Mouse (Mus musculus) heart, adult 2 months (tissue): ENCODE data around the gene Vtcn1. TPM values are rescaled to one million over a fixed set of nuclear protein-coding genes. Genes with fewer than 3 reads are reported as not detected.
"Not testable (repeated sequence)": the region's sequence is repeated elsewhere in the genome, so short reads cannot be mapped to it uniquely, and the experiment has no call there.

Experiments
- DNase-seq, 2 experiments: peaks; one replicate each; pipeline ENCODE4 v3.0.0; 2021
- H3K27ac ChIP-seq: fragments of 200-600 bp; 2 replicates; pipeline ENCODE4 v1.8.1; 2022
- H3K27me3 ChIP-seq: fragments of 200-500 bp; 2 replicates; pipeline ENCODE4 v1.6.1; 2012; ENCODE audit warnings: mild to moderate bottlenecking, low read length, inconsistent platforms, mixed read lengths; ENCODE audit not compliant: control insufficient read depth, insufficient read depth
- H3K36me3 ChIP-seq: fragments of 200-500 bp; 2 replicates; pipeline ENCODE4 v1.6.1; 2012; ENCODE audit warnings: low read length, inconsistent platforms; ENCODE audit not compliant: control insufficient read depth, insufficient read depth
- H3K4me1 ChIP-seq: fragments of 200-500 bp; 2 replicates; pipeline ENCODE4 v1.6.1; 2011; ENCODE audit warnings: low read length; ENCODE audit not compliant: control insufficient read depth, insufficient read depth
- H3K4me3 ChIP-seq: fragments of 200-600 bp; 2 replicates; pipeline ENCODE4 v1.8.1; 2022
- H3K79me2 ChIP-seq: fragments of 200-500 bp; replicated peaks from 2 replicates; pipeline ENCODE4 v1.6.1; 2012; ENCODE audit warnings: mild to moderate bottlenecking, inconsistent platforms, low read length, moderate library complexity, mixed read lengths; ENCODE audit not compliant: control insufficient read depth, insufficient read depth
- H3K9ac ChIP-seq: fragments of 200-500 bp; 2 replicates; pipeline ENCODE4 v1.6.1; 2012; ENCODE audit warnings: low read depth, mild to moderate bottlenecking, control low read depth, inconsistent platforms, low read length, mixed read lengths
- CTCF ChIP-seq: fragments of 200-600 bp; IDR thresholded peaks from 2 replicates; pipeline ENCODE4 v1.8.1; 2022; ENCODE audit warnings: antibody characterized with exemption, mild to moderate bottlenecking, moderate library complexity
- EP300 ChIP-seq: fragments of 200-500 bp; IDR thresholded peaks from 2 replicates; pipeline ENCODE4 v1.6.1; 2011; ENCODE audit warnings: low read depth, low read length, control low read depth; ENCODE audit not compliant: insufficient read depth
- POLR2A ChIP-seq: fragments of 200-500 bp; IDR thresholded peaks from 2 replicates; pipeline ENCODE4 v1.6.1; 2011; ENCODE audit warnings: mild to moderate bottlenecking, low read depth, low read length, control low read depth; ENCODE audit not compliant: insufficient read depth
- WGBS: fragments of 180-500 bp; shearing (Covaris S2); methylation state at CpG from one replicate; pipeline ENCODE4 v1.1.7; 2018; 5-methylcytosine and 5-hydroxymethylcytosine counted together
- intact Hi-C: fragments of 180-260 bp; cut with DNase I; formaldehyde crosslinking; loops from one replicate; pipeline ENCODE4 v1.15.1; 2025
- polyA plus RNA-seq: library from polyadenylated mRNA; depleted of rRNA; stranded (reverse); fragments of >200 nt; gene quantifications from 2 replicates; pipeline ENCODE4 v1.2.3, GENCODE M21; 2012
- total RNA-seq, 2 experiments: library from RNA; stranded (reverse); gene quantifications; 2 replicates each; pipeline ENCODE4 v1.2.3; 2021

Gene Vtcn1
- total and polyA plus RNA-seq, 3 experiments, result 0.32 to 0.92 (median 0.44) TPM

DNA sequence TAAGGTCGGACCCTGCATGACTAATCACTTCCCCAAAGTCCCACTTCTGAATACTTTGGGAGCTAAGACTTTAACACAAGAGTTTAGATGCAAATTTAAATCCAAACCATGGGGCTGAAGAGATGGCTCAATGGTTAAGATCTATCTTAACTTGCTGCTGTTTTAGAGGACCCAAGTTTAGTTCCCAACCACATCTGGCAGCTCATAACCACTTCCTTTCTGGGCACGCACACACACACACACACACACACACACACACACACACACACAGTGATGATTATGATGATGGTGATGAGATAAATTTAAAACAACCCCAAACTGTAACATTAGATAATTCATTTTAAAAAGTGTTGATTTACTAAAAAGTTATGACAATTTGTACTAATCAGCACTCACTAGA is 13.4 kb upstream of the Vtcn1 start:
- Histone ChIP-seq H3K27ac (no peak overlapping the region), H3K4me1 (no peaks in the 10 kb centered on the region), H3K79me2 (no peaks in the 10 kb centered on the region), H3K4me3 (no peak overlapping the region), H3K36me3 (no peaks in the 10 kb centered on the region), H3K9ac (no peak overlapping the region), H3K27me3 (no peaks in the 10 kb centered on the region)
- no peak for TF ChIP-seq EP300
- TF ChIP-seq POLR2A, result no peak
- no peak for TF ChIP-seq CTCF
- intact Hi-C loops, result no loop called here
- no peak for DNase-seq
- WGBS, result 84% methylated on average over 2 of the region's 2 CpGs

DNA sequence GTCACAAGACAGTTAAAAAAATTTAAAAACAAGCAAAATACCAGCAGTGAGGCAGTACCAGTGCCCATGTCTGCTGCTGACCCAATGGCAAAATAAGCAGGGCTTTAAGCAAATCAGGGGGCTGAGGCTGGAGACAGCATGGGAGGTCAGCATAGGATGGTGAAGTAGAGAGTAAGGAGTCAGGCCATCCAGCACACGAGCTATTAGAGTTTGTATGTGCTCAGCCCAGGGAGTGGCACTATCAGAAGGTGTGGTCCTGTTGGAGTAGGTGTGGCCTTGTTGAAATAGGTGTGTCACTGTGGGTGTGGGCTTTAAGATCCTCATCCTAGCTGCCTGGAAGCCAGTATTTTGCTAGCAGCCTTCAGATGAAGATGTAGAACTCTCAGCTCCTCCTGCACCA is 9.8 kb upstream of the Vtcn1 start:
- H3K4me3 ChIP-seq, H3K79me2 ChIP-seq, H3K36me3 ChIP-seq, H3K27ac ChIP-seq, H3K27me3 ChIP-seq, intact Hi-C loops, H3K9ac ChIP-seq, H3K4me1 ChIP-seq, DNase-seq: not testable (repeated sequence)
- WGBS, result 48% methylated on average over 1 of the region's 1 CpGs

- 75% methylated on average over 4 of the region's 4 CpGs for WGBS
- no peak for DNase-seq
- Histone ChIP-seq H3K79me2 (no peaks in the 10 kb centered on the region), H3K36me3 (no peaks in the 10 kb centered on the region), H3K9ac (no peak overlapping the region), H3K27me3 (no peaks in the 10 kb centered on the region), H3K4me1 (no peaks in the 10 kb centered on the region), H3K4me3 (no peak overlapping the region), H3K27ac (no peak overlapping the region)
- TF ChIP-seq POLR2A (no peak), CTCF (no peak), EP300 (no peak)
- intact Hi-C loops, result no loop called here
Observed at GRCm38 (mm10) chr3:100818709-100819108, 6.5 kb upstream of the Vtcn1 start.

DNA sequence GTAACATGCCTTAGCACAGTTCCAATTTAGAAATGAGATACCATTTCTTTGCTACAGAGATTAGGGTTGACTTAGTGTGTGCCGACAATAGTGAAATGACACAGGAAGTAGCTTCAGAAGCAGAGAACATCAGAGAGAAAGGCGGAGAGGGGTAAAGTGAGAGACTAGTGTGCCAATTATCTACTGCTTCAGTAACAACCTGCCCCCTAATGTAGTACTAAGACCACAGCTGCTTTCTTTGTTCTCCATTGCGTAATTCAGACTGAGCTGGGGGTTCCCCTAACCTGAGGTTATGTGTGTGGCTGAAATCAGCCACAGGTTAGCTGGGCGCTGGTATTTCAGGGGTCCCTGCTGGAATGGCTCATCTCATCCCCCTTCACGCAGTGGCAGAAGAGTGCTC is 5.7 kb upstream of the Vtcn1 start:
- 92% methylated on average over 5 of the region's 5 CpGs for WGBS
- TF ChIP-seq POLR2A (no peak), CTCF (no peak), EP300 (no peak)

DNA sequence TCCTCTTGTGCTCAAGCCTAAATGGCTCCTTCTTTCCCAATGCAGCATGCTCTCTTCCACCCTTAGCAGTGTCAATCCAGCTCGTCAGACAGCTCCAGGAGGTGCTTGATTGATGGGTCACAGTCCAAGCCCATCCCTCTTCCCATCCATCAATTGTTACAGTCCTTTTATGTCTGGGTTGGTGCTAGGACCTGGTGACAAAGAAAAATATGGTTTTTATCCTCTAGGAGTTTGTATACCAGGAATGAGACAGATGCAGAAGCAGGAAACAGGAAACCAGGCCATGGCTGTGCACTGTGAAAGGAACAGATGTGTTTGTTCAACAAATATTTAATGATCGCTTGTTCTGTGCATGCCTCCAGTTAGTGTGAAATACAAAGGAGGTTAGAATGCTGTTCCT is 4.4 kb upstream of the Vtcn1 start:
- Histone ChIP-seq H3K9ac (no peak overlapping the region), H3K36me3 (no peaks in the 10 kb centered on the region), H3K4me3 (no peak overlapping the region), H3K27ac (no peak overlapping the region), H3K27me3 (no peaks in the 10 kb centered on the region), H3K79me2 (no peaks in the 10 kb centered on the region), H3K4me1 (no peaks in the 10 kb centered on the region)
- TF ChIP-seq EP300 (no peak), POLR2A (no peak), CTCF (no peak)
- DNase-seq, result no peak
- WGBS, result 43% methylated on average over 2 of the region's 2 CpGs
- intact Hi-C loops, result loop anchor here (2.0 kb wide), 1 partner anchor 52 kb away; no protein-coding TSS in a partner anchor

More for the DNA sequence above, 5.7 kb upstream of the Vtcn1 start:
- H3K4me1 ChIP-seq, result no peaks in the 10 kb centered on the region
- H3K9ac ChIP-seq, result no peak overlapping the region
- H3K4me3 ChIP-seq, result no peak overlapping the region
- H3K27me3 ChIP-seq, result no peaks in the 10 kb centered on the region
- no peaks in the 10 kb centered on the region for H3K79me2 ChIP-seq
- no peak overlapping the region for H3K27ac ChIP-seq
- no peak for DNase-seq
- intact Hi-C loops, result no loop called here
- H3K36me3 ChIP-seq, result no peaks in the 10 kb centered on the region

DNA sequence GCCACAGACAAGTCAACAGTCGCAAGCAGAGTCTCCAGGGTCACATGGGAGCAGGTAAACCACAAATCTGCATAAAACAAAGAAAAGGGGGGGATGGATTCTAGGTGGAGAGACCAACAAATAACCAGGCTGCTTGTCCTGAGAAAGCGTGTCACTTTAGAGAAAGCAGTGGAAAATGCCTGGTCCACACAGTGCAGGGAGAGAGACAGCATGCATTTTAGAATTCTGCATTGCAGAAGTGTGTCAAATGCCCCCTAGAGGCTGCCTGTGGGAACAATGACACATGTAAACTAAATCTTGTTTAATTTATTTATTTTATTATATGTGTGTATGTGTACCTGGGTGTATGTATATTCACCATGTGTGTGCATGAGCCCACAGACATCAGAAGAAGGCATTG is 4.0 kb upstream of the Vtcn1 start:
- no peak overlapping the region for H3K9ac ChIP-seq
- no peak for DNase-seq
- WGBS, result 30% methylated on average over 2 of the region's 2 CpGs
- H3K4me1 ChIP-seq, result no peaks in the 10 kb centered on the region
- H3K4me3 ChIP-seq, result no peak overlapping the region
- no peaks in the 10 kb centered on the region for H3K27me3 ChIP-seq
- H3K36me3 ChIP-seq, result no peaks in the 10 kb centered on the region
- no peak overlapping the region for H3K27ac ChIP-seq
- TF ChIP-seq CTCF (peak; percentile 63), EP300 (no peak), POLR2A (no peak)
- intact Hi-C loops, result loop anchor here (2.0 kb wide), 1 partner anchor 52 kb away; no protein-coding TSS in a partner anchor
- H3K79me2 ChIP-seq, result no peaks in the 10 kb centered on the region
